Mouse (Mus musculus): ENCODE results near the gene Nars2.
A peak's percentile ranks its signal among the peaks of the same experiment; 100 is the strongest.
"Not testable (repeated sequence)": the region's sequence is repeated elsewhere in the genome, so short reads cannot be mapped to it uniquely, and the experiment has no call there.

Nars2 gene

DNA sequence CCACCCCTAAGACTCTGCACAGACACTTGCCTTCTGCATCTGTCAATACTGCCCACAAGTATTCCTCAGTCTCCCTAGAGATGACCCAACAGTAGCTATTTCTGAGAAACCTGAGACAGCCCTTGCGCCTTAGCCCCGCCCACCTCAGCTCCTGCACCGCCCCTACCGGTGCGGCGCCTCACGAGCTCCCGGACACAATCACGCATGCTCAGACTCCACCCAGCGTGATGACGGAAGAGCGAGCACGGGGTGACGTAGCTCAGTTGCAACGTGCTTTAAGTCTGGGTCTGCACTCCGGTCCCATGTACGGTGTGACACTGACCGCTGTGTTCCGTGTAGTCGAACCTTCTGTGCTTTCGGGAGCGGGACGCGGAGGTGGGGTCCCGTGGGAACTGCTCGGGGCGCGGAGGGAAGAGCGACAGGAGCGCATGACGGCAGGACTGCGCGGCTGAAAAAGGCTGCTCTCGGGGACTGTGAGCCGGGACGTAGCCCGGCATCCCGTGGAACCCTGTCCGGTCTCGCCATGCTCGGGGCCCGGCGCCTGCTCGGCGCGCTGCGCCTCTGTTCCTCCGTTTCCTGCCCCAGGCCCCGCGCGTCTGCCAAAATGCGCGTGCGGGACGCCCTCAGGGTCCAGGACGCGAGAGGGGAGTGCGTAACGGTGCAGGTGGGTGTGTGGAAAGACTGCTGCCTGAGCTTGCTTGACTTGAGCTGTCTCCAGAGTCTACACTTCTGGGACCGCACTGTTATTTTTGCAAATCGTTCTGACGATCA, at the start of gene Nars2:
TSS of gene Nars2 (plus strand) at position 225 of the 771 bp plus-strand sequence.
- peak; percentile 99 for DNase-seq (ENCODE audit: low read depth, low spot score)

DNA sequence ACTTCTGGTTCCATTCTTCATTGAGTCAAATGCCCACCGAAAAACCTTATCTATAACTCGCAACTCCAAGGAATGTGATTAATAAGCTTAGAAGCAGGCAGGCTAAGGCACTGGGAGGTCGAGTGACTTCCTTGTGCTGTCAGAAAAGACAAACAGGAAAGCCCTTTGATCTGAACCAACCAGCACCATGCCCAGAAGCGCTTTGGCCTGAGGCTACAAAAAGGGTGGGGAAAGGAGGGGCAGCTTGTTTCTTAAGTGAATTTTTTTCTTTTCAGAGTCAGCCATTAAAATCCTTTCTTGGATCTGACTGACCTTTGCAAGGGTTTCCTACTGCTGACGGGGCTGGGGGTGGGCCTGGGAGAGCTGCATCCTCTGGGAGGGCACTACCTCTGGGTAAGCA, 49.1 kb upstream of the Nars2 start:
- DNase-seq (ENCODE audit: low read depth, low spot score) = peak; percentile 94

DNA sequence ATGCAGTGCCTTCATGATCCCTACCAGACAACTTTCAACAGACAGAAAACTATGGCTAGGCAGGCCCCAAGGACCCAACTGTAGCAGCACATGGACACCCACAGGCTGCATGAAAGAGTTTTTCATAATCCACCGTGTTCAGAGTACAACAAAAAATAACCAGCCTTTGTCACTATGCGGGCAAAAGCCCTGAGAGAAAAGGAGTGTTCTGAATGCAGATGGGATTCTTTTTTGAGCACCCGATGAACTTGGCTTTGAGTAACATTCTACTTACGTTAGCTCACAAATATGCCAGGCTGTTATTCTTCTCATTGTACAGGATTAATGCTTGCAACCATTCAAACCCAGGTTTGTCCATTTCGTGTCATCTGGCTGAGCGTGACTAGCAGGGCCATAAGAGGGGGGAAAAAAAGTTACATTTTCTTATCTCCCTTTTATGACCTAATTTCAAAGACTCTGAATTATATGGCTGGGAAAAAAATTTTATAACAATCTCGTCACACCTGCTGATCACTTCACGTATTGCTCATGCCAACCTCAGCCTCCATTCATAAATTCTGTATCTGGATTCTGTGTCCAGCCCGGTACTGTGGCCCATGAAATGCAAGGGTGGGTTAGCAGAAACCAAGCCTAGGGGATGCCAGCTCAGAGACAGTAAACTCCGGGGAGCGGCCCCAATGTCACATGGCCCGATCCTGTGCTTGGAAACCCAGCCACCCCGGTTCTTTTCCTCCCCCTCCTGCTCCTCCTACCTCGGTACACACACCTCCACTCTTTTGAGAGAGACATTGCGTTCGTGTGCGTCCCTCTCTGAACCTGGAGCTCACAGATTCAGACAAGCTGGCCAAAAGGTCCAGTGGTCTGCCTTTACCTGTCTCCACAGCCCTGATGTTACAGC, 48.0 kb upstream of the Nars2 start:
- DNase-seq (ENCODE audit: low read depth, low spot score) = no peak

DNA sequence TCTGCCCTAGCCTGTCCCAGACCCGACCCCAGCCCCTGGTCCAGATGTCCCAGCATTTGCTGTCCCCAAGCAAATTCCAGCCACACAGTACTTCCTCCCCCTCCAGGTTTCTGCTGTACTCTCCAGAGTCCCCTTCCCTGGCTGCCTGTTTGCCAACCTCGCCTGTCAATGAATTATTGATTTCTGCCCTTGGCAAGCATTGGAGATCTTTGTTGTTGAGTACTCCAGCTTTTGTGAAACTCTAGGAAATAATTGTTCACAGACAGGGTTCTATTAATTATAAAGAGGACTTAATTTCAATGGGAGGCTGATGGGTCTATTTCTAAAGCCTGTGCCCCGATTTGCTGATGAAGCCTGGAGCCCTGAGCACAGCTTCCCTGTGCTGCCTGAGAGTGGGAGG, 46.9 kb upstream of the Nars2 start:
- no peak for DNase-seq (ENCODE audit: low read depth, low spot score)

DNA sequence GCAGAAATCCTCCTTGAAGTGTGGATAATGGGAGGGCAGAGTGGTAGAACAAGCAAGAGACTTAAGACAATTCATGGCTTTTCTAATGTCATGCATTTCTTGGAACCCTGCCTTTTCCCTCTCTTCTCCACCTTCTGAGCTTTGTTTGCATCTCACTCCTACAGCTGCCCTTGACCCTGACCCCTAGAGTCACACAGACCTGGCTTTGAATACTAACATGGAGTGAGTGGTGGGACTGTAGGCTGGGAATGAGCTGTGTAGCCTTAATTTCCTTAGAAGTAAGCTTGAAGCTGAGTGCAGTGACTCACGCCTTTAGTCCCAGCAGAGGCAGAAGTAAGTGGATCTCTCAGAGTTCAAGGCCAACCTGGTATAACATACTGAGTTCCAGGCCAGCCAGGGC, 46.4 kb upstream of the Nars2 start:
- peak; percentile 55 for DNase-seq (ENCODE audit: low read depth, low spot score)

DNA sequence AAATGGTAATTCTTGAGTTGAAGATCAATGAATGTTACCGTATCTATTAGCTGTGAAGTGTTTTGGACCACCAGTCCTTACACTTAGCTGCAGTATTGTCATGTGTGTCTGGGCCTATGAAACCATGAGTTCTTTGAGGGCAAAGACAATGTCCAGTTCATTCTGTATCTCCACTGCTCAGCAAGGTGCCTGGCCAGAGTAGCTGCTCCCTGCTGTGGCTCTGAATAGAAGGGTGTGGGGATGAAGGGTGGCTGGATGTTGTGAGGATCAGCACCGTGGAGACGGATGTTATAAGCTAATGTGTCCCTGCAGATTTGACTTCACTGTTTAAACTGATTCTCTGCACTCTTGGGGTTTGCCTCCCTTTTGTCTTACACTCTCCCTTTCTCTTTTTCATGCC, 45.9 kb upstream of the Nars2 start:
- DNase-seq (ENCODE audit: low read depth, low spot score) = peak; percentile 81

DNA sequence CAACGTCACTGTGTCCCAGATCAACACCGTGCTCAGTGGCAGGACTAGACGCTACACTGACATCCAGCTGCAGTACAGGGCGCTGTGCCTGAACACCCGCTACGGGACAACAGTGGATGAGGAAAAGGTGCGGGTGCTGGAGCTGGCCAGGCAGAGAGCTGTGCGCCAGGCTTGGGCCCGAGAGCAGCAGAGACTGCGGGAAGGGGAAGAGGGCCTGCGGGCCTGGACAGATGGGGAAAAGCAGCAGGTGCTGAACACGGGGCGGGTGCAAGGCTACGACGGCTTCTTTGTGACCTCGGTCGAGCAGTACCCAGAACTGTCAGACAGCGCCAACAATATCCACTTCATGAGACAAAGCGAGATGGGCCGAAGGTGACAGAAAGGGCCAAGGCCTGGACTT, 45.1 kb upstream of the Nars2 start:
- peak; percentile 55 for DNase-seq (ENCODE audit: low read depth, low spot score)

DNA sequence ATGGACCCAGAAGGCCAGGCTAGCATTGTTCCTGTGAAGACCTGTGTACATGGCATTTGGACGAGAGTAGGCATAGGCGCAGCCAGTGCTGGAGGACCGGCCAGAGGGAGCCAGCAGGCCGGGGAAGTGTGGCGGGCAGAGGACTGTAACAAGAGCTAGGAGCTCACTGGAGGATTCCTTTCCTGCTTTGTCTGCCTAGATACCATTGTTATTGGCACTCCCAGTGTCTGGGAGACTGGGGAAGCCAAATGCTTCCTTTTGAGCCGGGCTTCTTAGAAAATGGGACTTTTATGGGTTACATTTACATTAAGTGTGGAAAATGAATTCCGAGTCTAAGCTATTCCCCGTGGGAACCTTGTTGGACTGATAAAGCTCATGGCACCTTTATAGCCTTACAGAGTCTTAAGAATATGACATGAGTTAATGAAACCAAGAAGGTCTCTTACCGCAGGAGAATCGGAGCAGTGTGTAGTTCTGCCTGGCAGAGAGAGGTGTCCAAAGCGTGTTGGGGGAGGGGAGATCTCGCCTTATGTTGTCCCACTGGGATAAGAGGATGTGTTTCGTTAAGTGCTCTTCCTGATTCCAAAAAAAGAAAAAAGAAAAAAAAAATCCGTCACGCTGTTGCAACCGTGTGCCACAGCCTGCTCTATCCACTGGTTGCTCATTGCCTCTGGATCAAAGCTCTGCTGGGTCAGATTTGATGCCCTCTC, 43.2 kb upstream of the Nars2 start:
- peak; percentile 68 for DNase-seq (ENCODE audit: low read depth, low spot score)

DNA sequence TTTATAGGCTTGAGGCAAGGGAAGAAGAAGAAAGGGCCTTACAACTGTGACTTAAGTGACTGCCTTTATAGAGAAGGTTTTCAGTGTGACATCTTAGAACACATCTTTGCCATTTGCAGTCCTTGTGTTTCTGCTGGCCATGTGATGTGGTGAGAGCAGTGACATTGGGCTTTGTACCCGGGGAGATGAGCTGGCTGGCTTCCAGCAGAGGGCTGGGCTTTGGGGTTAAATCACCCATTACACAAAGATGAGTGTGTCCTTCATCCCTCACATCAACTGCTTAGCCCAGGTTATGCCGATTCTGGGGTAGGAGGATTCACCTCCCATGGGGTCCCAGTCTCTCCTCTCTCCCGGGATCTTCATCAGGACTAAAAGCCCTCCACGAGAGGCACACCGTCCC, 41.4 kb upstream of the Nars2 start:
- DNase-seq (ENCODE audit: low read depth, low spot score) = no peak

DNA sequence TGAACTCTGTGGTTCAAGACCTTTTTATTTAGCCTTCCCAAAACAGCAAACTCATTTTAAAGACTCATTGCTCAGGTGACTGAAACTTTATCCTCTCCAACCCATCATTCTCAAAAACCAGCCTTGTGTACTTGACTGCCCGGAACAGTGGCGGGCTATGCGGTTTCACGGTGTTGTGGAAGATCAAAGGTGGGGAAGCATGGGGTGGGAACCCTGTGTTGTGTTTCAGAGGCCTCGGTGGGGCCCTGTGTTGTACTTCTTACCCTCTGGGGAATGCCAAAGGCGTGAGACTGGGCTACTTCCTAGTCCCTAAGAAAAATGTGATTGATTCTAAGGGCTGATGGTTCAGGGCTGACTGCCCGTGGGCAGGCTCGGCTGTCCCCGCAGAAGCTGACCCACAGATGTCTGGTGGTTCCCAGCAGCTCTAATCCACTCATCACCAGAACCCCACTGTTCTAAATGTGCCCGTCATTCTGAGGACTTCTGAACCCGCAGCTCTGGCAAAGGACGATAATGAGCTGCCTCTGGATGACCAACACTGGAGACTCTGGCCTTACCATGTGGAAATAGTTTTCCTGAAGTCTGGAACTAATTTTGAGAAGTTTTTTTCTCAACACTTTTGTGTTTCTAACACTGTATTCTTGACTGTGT, 40.9 kb upstream of the Nars2 start:
- no peak for DNase-seq (ENCODE audit: low read depth, low spot score)

DNA sequence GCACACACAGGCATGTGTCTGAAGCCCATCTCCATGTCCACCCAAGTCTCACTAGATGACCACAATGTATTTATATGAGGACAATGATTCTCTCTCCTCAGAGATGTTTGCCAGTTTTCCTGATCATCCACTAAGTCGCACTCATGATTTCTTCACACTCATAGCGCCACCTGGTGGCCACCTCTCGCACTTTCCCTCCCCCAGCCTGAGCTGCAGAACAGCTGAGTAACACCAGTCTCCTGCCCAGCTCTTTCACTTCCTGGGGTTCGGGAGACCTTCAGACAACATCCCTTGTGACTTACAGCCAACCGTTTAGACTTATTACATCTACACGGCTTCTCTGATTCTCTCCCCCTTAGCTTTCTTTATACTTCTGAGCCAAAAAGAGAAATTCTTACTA, 37.3 kb upstream of the Nars2 start:
- DNase-seq (ENCODE audit: low read depth, low spot score) = peak; percentile 84

DNA sequence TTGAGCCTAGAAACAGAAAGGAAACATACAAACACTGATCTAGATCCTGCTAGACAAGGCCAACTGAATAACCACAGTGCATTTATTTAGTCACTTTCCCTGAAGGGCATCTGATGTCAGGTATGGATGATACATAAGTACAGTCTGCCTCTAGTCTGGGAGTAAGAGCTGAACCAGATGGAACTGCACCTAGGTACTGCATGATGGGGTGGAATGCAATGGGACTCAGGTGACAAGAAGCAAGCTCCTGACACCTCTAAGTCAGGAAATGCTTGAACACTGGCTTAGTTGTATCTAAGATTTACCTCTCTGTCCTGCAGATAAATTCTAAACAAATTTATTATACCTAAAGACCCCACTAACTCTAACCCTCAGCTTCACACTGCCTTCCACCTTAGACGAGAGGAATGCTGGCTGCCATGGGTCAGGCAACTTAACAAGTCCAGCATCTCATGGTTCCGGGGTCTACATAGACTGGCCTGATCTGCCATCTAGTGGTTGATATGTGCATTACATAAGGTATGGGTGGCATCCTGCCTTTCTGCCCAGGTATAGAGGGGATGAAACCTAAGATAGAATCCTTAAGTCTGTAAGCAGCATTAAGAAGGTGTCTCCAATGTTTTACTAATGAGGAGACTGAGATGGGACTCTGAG, 35.7 kb upstream of the Nars2 start:
- peak; percentile 84 for DNase-seq (ENCODE audit: low read depth, low spot score)

DNA sequence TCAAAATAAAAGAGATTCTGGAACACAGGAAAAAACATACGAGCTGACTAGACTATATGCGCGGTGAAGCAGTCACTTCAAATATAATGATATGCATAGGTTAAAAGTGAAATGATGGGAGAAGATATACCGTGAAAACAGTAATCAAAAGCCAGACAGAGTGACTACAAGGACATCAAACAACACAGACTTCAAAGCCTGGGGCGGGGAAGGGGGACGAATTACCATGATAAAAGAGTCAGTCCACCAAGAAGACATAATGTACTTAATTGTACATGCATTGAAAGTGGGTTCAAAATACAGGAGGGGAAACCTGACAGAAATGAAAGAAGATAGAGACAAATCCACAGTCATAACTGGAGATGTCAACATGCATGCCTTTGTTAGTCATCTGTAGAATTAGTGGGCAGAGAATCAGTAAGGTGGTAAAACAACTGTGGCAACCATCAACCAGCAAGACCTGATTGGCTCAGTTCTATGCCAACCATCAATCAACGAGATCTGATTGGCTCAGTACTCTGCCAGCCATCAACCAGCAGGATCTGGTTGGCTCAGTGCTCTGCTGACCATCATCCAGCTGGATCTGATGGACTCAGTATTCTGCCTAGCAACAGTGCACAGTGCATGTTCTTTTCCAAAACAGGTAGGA, 30.7 kb upstream of the Nars2 start:
- DNase-seq (ENCODE audit: low read depth, low spot score) = no peak

DNA sequence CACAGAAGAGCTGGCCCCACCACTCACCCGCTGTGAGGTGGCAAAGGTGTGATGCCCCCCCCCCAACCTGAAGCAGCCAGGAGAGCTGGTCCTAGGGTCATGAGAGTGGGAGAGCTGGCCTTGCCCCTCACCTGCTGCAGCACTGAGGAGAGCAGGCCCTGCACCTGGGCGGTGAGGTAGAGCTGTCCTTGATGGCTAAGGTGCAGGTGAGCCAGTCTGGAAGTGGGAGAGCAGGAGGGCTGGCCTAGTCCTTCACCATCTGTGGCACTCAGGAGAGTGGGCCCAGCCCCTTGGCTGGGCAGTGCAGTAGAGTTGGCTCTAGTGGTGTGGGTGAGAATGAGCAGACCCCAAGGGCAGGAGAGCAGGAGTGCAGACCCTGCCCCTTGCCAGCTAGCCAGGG, 28.4 kb upstream of the Nars2 start:
- no peak for DNase-seq (ENCODE audit: low read depth, low spot score)

DNA sequence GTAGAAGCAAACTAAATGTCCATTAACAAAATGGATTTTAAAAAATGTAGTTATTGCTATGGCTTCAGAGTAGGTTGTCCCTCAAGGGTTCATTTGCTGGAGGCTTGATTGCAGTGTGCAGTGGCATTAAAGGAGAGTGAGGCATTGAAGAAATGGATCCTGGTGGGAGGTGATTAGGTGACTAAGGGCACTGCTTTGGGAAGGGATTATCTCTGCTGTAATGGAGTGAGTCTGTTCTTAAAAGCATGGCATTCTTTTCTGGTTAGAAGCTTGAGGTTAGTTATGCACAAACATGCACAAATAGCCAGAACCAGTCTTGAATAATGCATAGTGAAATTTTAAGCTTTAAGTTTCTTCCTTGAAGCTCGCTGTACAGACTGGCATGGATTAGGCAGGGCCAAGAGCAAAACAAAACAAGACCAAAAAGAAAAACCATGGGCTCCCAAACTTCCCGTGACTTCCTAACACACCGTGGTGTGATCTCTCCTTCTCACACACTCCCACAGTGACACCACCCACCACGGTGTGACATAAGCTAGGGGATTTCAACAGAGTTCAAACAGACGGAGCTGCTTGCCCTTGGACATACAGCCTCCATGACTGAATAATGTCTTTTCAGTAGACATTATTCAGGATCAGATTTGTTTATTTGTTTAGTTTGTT, 7.5 kb upstream of the Nars2 start:
- no peak for DNase-seq (ENCODE audit: low read depth, low spot score)

DNA sequence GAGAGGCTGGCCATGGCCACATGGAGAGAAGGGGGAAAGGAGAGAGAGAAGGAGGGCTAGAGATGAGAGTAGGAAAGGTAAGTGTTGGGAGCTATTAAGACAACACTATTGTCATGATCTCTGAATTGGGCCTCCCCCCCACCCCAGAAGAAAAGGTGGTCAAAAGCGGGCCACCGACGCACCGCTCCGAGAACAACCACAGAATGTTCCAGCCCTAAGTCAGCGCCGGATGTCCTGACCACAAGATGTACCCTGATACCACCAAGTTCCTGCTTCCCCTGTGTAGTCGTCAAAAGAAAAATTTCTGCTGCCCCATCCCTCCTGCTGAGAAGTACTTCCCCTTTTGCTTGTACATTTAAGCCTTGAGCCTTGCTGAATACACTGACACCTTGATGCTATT, 4.8 kb upstream of the Nars2 start:
- DNase-seq (ENCODE audit: low read depth, low spot score) = not testable (repeated sequence)

DNA sequence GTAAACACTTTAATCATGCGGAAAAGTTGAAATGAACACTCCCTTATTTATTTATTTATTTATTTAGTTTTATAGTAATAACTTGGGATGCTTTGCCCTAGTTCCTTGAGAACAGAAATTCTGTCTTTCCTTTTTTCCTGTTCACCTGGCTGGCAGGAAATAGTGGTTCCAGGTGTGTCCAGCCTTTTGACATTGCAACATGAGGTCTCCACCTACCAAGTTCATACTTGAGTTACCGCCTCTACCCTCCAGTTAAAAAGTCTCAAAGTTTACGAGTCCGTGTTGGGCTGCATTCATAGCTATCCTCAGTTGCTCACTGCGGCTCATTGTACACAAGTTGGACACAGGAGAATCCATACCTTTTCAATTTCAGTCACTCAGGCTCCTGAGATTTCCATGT, 789 bp downstream of the Nars2 start:
- DNase-seq (ENCODE audit: low read depth, low spot score) = no peak

DNA sequence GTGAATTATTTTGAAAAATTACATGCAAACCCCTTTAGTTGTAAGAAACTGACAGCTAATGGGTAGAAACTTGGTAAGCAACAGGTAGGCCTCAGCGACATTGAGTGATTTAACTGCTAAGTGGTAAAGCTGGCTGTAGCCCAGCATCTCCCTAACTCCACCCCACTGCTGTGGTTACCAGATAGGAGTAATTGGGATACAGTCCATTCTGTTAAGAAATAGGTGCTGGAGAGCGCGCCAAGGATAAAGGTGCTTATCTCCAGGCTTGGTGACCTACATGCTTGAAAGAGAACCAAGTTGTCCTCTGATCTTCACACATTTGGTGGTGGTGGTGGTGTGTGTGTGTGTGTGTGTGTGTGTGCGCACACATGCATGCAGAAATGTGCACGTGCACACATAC, 7.9 kb downstream of the Nars2 start:
- DNase-seq (ENCODE audit: low read depth, low spot score) = no peak

DNA sequence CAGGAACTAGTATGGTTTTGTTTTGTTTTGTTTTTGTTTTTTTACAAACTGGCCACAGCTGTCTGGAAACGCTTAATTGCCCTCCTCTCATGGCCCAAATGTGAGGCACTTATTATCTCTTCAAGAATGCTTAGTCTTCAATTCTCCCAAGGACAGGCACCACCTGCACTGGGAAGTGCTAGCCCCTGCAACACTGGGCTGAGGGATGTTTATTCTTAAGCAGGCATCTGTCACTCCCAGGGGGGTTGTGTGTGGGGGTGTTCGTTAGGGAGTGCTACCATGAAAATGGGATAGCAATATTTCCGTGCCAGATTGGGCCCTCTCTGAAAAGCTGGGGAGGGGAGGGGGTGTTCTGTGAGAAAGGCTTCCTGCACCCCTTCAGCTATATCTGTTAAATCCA, 15.9 kb downstream of the Nars2 start:
- DNase-seq (ENCODE audit: low read depth, low spot score) = no peak

DNA sequence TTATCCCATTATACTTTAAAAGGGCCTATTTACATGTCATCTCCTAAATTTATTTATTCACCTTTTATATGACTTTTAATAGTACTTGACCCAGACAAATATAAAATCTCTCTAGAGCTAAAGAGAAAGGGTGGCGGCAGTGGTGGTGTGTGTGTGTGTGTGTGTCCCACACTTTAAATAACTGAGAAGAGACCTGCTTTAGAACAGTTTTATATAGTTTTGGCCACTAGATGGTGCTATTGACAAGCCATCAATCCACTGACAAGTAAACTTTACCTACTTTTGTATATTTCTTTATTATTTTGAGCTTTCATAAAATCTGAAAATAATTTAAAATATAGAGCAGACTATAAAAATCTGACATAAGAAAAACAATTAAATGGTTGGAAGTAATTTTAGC, 19.1 kb downstream of the Nars2 start:
- peak; percentile 55 for DNase-seq (ENCODE audit: low read depth, low spot score)
